ENCODE assay signal across 9 mouse cellular contexts in the genomic region with DNA sequence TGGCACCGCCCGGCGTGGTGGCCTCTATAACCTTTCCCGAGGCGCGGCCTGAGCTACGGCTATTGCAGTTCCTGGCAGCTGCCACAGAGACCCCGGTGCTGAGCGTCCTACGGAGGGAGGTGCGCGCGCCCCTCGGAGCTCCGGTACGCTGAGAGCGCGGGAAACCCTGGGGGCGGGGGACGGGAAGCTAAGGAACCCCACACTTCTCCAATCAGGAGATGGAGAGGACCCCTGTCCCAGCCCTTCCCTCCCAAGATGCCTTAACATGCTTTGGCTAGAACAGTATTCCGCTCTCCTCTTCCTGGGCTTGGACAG. TPM values are rescaled to one million over a fixed set of nuclear protein-coding genes. Genes with fewer than 3 reads are reported as not detected.
DNase-seq lines count a peak whose midpoint lies in the region; ATAC-seq and TF ChIP-seq lines count a peak whose summit lies in the region.
"Had no signal": no experiment of that assay in that cellular context is flagged by ENCODE, and none has a peak within 500 bp of the region (broad histone marks: within the 10 kb centered on the region; RNA-seq: fewer than 3 reads in every experiment).

No protein-coding gene starts in this region.

- H3K4me3 ChIP-seq in lung, embryonic 14.5 days (ENCODE audit: low read depth, low read length): peak overlapping the region; percentile 48
- peak overlapping the region; percentile 50 for H3K4me3 ChIP-seq in forebrain, embryonic 10.5 days
- H3K4me3 ChIP-seq in limb, embryonic 11.5 days (ENCODE audit: low read depth, low read length): peak overlapping the region; percentile 46
- peak overlapping the region; percentile 23 for H3K4me3 ChIP-seq in olfactory bulb, adult 2 months (ENCODE audit: insufficient read depth, low read depth, low read length)
- H3K4me3 ChIP-seq in thymus, adult 2 months (ENCODE audit: control insufficient read depth, insufficient read depth, low read length): no peak overlapping the region

- H3K27ac ChIP-seq in lung, embryonic 14.5 days (ENCODE audit: low read depth): no peak overlapping the region
- H3K27ac ChIP-seq in forebrain, embryonic 10.5 days: peak overlapping the region; percentile 59; the same call in 1 of the 2 replicates
- H3K27ac ChIP-seq in limb, embryonic 11.5 days (replicated peaks; ENCODE audit: low read depth, low read length): no peak overlapping the region
- no peak overlapping the region for H3K27ac ChIP-seq in olfactory bulb, adult 2 months (ENCODE audit: insufficient read depth, low read depth, low read length)
- no peak overlapping the region for H3K27ac ChIP-seq in thymus, adult 2 months (ENCODE audit: control insufficient read depth, insufficient read depth, low read length)

- H3K4me1 ChIP-seq in lung, embryonic 14.5 days (ENCODE audit: insufficient read depth): no peaks in the 10 kb centered on the region
- H3K4me1 ChIP-seq in forebrain, embryonic 10.5 days: peaks cover 18% of the 10 kb centered on the region
- peaks cover 13% of the 10 kb centered on the region for H3K4me1 ChIP-seq in limb, embryonic 11.5 days (ENCODE audit: control insufficient read depth, insufficient read depth, low read length)
- H3K4me1 ChIP-seq in olfactory bulb, adult 2 months (ENCODE audit: control insufficient read depth, insufficient read depth, low read length): peaks cover 7% of the 10 kb centered on the region; the same call in 1 of the 2 replicates
- H3K4me1 ChIP-seq in thymus, adult 2 months (replicated peaks; ENCODE audit: control insufficient read depth, insufficient read depth, low read length): no peaks in the 10 kb centered on the region

- DNase-seq in lung, embryonic 14.5 days: peak; percentile 56
- no peak for DNase-seq in lung, adult 18-20 months
- DNase-seq in forebrain, embryonic 10.5 days (ENCODE audit: extremely low spot score, low spot score): no peak
- DNase-seq in limb, embryonic 11.5 days (ENCODE audit: low spot score): peak; percentile 67
- DNase-seq in thymus, adult 2 months: no peak
- no peak for DNase-seq in adrenal gland, postnatal 25 days
- DNase-seq: thymus, postnatal 14 days had no signal

- H3K36me3 ChIP-seq in lung, embryonic 14.5 days (ENCODE audit: insufficient read depth): peaks cover 38% of the 10 kb centered on the region
- peaks cover 55% of the 10 kb centered on the region for H3K36me3 ChIP-seq in forebrain, embryonic 10.5 days (replicated peaks)
- peaks cover 31% of the 10 kb centered on the region for H3K36me3 ChIP-seq in limb, embryonic 11.5 days (ENCODE audit: control insufficient read depth, insufficient read depth, low read length)
- 0 out of 2 replicates have a peak, but pooled peaks cover 8% of the 10 kb centered on the region for H3K36me3 ChIP-seq in thymus, adult 2 months (ENCODE audit: control insufficient read depth, insufficient read depth, low read length)

- peak overlapping the region; percentile 88 for H3K4me2 ChIP-seq in lung, embryonic 14.5 days
- H3K4me2 ChIP-seq in limb, embryonic 11.5 days (ENCODE audit: low read depth, severe bottlenecking): peak overlapping the region; percentile 96

- no peak for ATAC-seq in lung, embryonic 14.5 days (ENCODE audit: insufficient read depth)
- ATAC-seq in limb, embryonic 11.5 days (ENCODE audit: insufficient number of reproducible peaks, low FRiP score, low TSS enrichment, low read depth): peak; percentile 14; the same call in 1 of the 2 replicates
- ATAC-seq in monocyte, adult 5-6 weeks (replicated peaks; ENCODE audit: insufficient number of reproducible peaks, low FRiP score, low TSS enrichment, poor library complexity, severe bottlenecking): no peak

- TF ChIP-seq CTCF in lung, embryonic 14.5 days (IDR thresholded peaks at IDR 0.05; ENCODE audit: low read depth): no peak
- TF ChIP-seq CTCF in olfactory bulb, adult 2 months (IDR thresholded peaks at IDR 0.05; ENCODE audit: insufficient read depth, low read depth, low read length): no peak
- no peak for TF ChIP-seq CTCF in thymus, adult 2 months (IDR thresholded peaks at IDR 0.05; ENCODE audit: borderline replicate concordance, control insufficient read depth, extremely low read depth, insufficient read depth, low read length, poor library complexity)

- H3K9me3 ChIP-seq in lung, embryonic 14.5 days (ENCODE audit: low read depth, low read length): no peaks in the 10 kb centered on the region
- 0 out of 2 replicates have a peak, but pooled peaks cover 1% of the 10 kb centered on the region for H3K9me3 ChIP-seq in forebrain, embryonic 10.5 days
- H3K9me3 ChIP-seq in limb, embryonic 11.5 days (ENCODE audit: control insufficient read depth, low read length): no peaks in the 10 kb centered on the region

- H3K27me3 ChIP-seq in lung, embryonic 14.5 days (ENCODE audit: insufficient read depth, low read length): peaks cover 17% of the 10 kb centered on the region
- peaks cover 66% of the 10 kb centered on the region for H3K27me3 ChIP-seq in forebrain, embryonic 10.5 days (ENCODE audit: poor library complexity, severe bottlenecking)
- H3K27me3 ChIP-seq in limb, embryonic 11.5 days (ENCODE audit: control insufficient read depth, insufficient read depth, low read length): peaks cover 9% of the 10 kb centered on the region
- peaks cover 8% of the 10 kb centered on the region; the same call in 1 of the 2 replicates for H3K27me3 ChIP-seq in thymus, adult 2 months (ENCODE audit: control insufficient read depth, insufficient read depth, low read length)

- H3K9ac ChIP-seq in lung, embryonic 14.5 days: peak overlapping the region; percentile 55
- peak overlapping the region; percentile 63 for H3K9ac ChIP-seq in limb, embryonic 11.5 days (ENCODE audit: low read length)

- no peak for TF ChIP-seq POLR2A in olfactory bulb, adult 2 months (IDR thresholded peaks at IDR 0.05; ENCODE audit: insufficient read depth, low read depth, low read length)
- no peak for TF ChIP-seq POLR2A in thymus, adult 2 months (IDR thresholded peaks at IDR 0.05; ENCODE audit: control insufficient read depth, extremely low read depth, insufficient read depth, low read length, poor library complexity)

- 4% methylated on average over 21 of the region's 21 CpGs for WGBS in lung, embryonic 14.5 days
- WGBS in forebrain, embryonic 10.5 days: 6% methylated on average over 21 of the region's 21 CpGs
- WGBS in limb, embryonic 11.5 days: 5% methylated on average over 19 of the region's 21 CpGs
- WGBS in olfactory bulb, adult 2 months: 7% methylated on average over 21 of the region's 21 CpGs
- WGBS in thymus, adult 2 months: 15% methylated on average over 21 of the region's 21 CpGs

RNA-seq across cellular contexts. Expression of gene Grin3b, which starts 0.6 kb away (rescaled TPM):
- polyA plus RNA-seq in lung, embryonic 14.5 days (2014; fragmentation: Nextera tagmentation; extraction: Ambion mirVana): 0.30 and 0.41 TPM in 2 replicates
- 0.20 and 0.31 TPM in 2 replicates for polyA plus RNA-seq in forebrain, embryonic 10.5 days (2016; fragmentation: Nextera tagmentation; extraction: Ambion mirVana)
- 0.23 and 0.41 TPM in 2 replicates for polyA plus RNA-seq in limb, embryonic 11.5 days (2014; fragmentation: Nextera tagmentation; extraction: Ambion mirVana)
- not detected in 2 replicates for polyA plus RNA-seq in olfactory bulb, adult 2 months (2012; ENCODE audit: insufficient read depth, insufficient read length, low replicate concordance, missing spikeins)
- 0.07 and 0.14 TPM in 2 replicates for polyA plus RNA-seq in thymus, adult 2 months (2012; rRNA removed)
- total RNA-seq in adrenal gland, postnatal 25 days (2021): 0.12 TPM in 1 of 2 replicates, not detected in the other
- total RNA-seq in monocyte, adult 5-6 weeks (2017): not detected in 3 replicates

RNA-seq across cellular contexts. Expression of gene Wdr18, which starts 11.2 kb away (rescaled TPM):
- polyA plus RNA-seq in lung, embryonic 14.5 days (2014; fragmentation: Nextera tagmentation; extraction: Ambion mirVana): 113 and 124 TPM in 2 replicates
- 165 and 167 TPM in 2 replicates for polyA plus RNA-seq in forebrain, embryonic 10.5 days (2016; fragmentation: Nextera tagmentation; extraction: Ambion mirVana)
- polyA plus RNA-seq in limb, embryonic 11.5 days (2014; fragmentation: Nextera tagmentation; extraction: Ambion mirVana): 141 and 144 TPM in 2 replicates
- not detected in 2 replicates for polyA plus RNA-seq in olfactory bulb, adult 2 months (2012; ENCODE audit: insufficient read depth, insufficient read length, low replicate concordance, missing spikeins)
- polyA plus RNA-seq in thymus, adult 2 months (2012; rRNA removed): 68.1 and 74.5 TPM in 2 replicates
- 32.4 and 35.5 TPM in 2 replicates for total RNA-seq in adrenal gland, postnatal 25 days (2021)
- total RNA-seq in monocyte, adult 5-6 weeks (2017): 7.8 to 14.2 TPM (median 8.8 TPM) in 3 replicates

RNA-seq across cellular contexts. Expression of gene Tmem259, which starts 13.0 kb away (rescaled TPM):
- polyA plus RNA-seq in lung, embryonic 14.5 days (2014; fragmentation: Nextera tagmentation; extraction: Ambion mirVana): 19.3 and 23.4 TPM in 2 replicates
- 8.4 and 9.6 TPM in 2 replicates for polyA plus RNA-seq in forebrain, embryonic 10.5 days (2016; fragmentation: Nextera tagmentation; extraction: Ambion mirVana)
- polyA plus RNA-seq in limb, embryonic 11.5 days (2014; fragmentation: Nextera tagmentation; extraction: Ambion mirVana): 15.7 and 15.9 TPM in 2 replicates
- not detected in 2 replicates for polyA plus RNA-seq in olfactory bulb, adult 2 months (2012; ENCODE audit: insufficient read depth, insufficient read length, low replicate concordance, missing spikeins)
- polyA plus RNA-seq in thymus, adult 2 months (2012; rRNA removed): 540 and 566 TPM in 2 replicates
- total RNA-seq in adrenal gland, postnatal 25 days (2021): 159 and 161 TPM in 2 replicates
- 49.0 to 80.6 TPM (median 59.1 TPM) in 3 replicates for total RNA-seq in monocyte, adult 5-6 weeks (2017)

RNA-seq across cellular contexts. Expression of gene Cnn2, which starts 17.2 kb away (rescaled TPM):
- 354 and 364 TPM in 2 replicates for polyA plus RNA-seq in lung, embryonic 14.5 days (2014; fragmentation: Nextera tagmentation; extraction: Ambion mirVana)
- 222 and 226 TPM in 2 replicates for polyA plus RNA-seq in forebrain, embryonic 10.5 days (2016; fragmentation: Nextera tagmentation; extraction: Ambion mirVana)
- polyA plus RNA-seq in limb, embryonic 11.5 days (2014; fragmentation: Nextera tagmentation; extraction: Ambion mirVana): 250 and 255 TPM in 2 replicates
- 124 and 250 TPM in 2 replicates for polyA plus RNA-seq in olfactory bulb, adult 2 months (2012; ENCODE audit: insufficient read depth, insufficient read length, low replicate concordance, missing spikeins)
- 239 and 245 TPM in 2 replicates for polyA plus RNA-seq in thymus, adult 2 months (2012; rRNA removed)
- total RNA-seq in adrenal gland, postnatal 25 days (2021): 28.3 and 29.8 TPM in 2 replicates
- 210 to 295 TPM (median 228 TPM) in 3 replicates for total RNA-seq in monocyte, adult 5-6 weeks (2017)

RNA-seq across cellular contexts. Expression of gene Abca7, which starts 25.2 kb away (rescaled TPM):
- polyA plus RNA-seq in lung, embryonic 14.5 days (2014; fragmentation: Nextera tagmentation; extraction: Ambion mirVana): 3.0 and 3.5 TPM in 2 replicates
- polyA plus RNA-seq in forebrain, embryonic 10.5 days (2016; fragmentation: Nextera tagmentation; extraction: Ambion mirVana): 2.9 and 3.1 TPM in 2 replicates
- polyA plus RNA-seq in limb, embryonic 11.5 days (2014; fragmentation: Nextera tagmentation; extraction: Ambion mirVana): 1.3 and 1.4 TPM in 2 replicates
- not detected in 2 replicates for polyA plus RNA-seq in olfactory bulb, adult 2 months (2012; ENCODE audit: insufficient read depth, insufficient read length, low replicate concordance, missing spikeins)
- polyA plus RNA-seq in thymus, adult 2 months (2012; rRNA removed): 79.5 and 83.5 TPM in 2 replicates
- total RNA-seq in adrenal gland, postnatal 25 days (2021): 24.2 and 29.1 TPM in 2 replicates
- 33.6 to 53.0 TPM (median 45.9 TPM) in 3 replicates for total RNA-seq in monocyte, adult 5-6 weeks (2017)

Comparison
In these comparisons a context has a peak if more than half of its experiments do, and no peak if none do; other contexts are left out.
1. DNase-seq: peak in lung, embryonic 14.5 days (single experiment) and limb, embryonic 11.5 days (single experiment); none in lung, adult 18-20 months (0 of 2), forebrain, embryonic 10.5 days (single experiment), thymus, adult 2 months (single experiment) and adrenal gland, postnatal 25 days (single experiment).
2. RNA of gene Tmem259, which starts 13.0 kb away (polyA plus RNA-seq): 540 to 566 TPM in thymus, adult 2 months; 19.3 to 23.4 TPM in lung, embryonic 14.5 days, 15.7 to 15.9 TPM in limb, embryonic 11.5 days, 8.4 to 9.6 TPM in forebrain, embryonic 10.5 days and not detected in olfactory bulb, adult 2 months; every median in the first group is over 10 times any median in the second.